Mouse (Mus musculus) forelimb bud, embryonic 11.5 days (tissue): Measurements from ENCODE around the gene Mfap1a.
"Not testable (repeated sequence)": the region's sequence is repeated elsewhere in the genome, so short reads cannot be mapped to it uniquely, and the experiment has no call there.

Experiments used
- DNase-seq: peaks from one replicate; pipeline ENCODE4 v3.0.0-alpha.2; 2012; ENCODE audit warnings: low read depth, low spot score

The Mfap1a gene

DNA sequence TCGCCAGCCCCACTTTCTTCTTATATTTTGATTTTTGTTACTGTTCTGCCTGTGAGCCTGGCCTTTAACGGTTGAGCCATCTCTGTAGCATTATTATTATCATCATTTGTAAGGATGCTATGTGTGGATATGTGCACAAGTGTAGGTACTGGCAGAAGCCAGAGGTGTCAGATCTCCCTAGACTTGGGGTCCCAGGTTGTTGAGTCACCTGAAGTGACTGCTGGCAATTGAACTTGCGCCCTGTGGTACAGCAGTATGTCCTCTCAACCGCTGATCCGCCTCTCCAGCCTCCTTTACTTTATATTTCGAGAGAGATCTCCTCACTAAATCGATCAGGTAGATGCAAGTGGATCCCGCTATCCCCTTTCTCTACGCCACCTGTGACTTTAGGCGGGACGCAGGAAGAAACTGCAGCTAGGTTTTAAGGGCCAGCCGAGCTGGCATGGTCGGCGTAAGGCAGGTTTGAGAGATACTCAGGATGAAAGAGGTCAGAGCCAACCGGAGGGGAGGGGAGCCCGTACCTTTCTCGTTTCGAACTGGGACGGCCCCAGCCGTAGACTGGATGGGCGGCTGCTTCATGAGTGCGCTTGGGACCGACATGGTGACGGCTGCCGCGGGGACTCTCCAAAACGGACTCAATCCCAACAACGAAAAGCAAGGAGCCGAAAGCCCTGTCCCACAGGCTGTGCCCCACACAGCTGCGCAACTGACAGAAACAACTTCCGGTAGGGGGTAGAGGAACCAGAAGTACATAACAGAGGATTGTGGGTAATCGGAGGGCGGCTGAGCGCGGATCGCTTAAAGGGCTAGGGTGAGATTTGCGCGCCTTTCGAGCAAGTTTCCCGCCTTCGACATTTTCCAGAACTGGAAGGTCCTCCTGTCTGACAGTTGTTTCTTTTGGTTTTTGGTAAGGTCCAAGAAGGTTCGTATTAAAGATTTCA lies at the start of gene Mfap1a, which contains the start of gene Wdr76:
Gene Mfap1a (minus strand): TSS at position 724 of the 941 bp plus-strand sequence.
Gene Wdr76 (plus strand): TSS at position 782 of the 941 bp plus-strand sequence.
- peak; percentile 89 for DNase-seq

DNA sequence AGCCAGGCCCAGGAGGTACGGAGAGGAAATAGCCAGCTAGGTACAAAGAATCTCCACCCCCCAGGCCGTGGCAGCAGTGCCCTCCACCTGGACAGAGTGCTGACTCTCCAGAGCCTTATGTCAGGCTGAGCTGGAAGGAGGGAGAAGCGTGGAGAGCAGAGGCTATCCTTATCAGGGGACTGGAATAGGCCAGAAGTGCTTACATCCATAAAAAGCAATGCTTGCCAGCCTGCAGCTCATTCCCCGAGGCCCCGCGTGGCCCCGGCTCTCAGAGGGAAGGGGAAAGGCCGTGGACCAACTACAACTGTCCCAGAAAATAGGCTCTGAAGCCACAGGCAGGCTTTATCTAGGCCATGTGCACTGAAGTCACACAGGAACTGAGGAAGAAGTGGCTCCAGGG lies 44.8 kb upstream of the Mfap1a start:
- DNase-seq: no peak

DNA sequence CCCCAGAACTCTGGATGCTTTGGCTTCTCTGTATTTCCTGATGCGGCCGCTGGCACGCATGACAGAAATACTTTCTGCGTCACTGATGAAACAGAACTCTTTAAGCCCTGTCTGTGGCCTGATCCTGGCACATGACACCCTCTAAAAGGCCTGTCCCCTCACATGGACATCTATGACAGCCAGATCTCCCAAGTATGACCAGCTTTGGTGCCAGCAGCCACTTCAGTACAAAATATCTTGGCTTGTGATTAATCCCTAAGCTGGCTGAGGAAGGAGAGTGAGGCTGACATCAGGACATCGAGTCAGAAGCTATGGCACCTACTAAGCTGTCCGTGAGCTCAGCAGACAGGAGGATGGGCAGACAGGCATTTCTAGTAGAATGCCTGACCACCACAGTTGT lies 43.2 kb upstream of the Mfap1a start:
- DNase-seq: no peak

GRCm38 (mm10) chr2:121544829-121545228 lies 38.4 kb upstream of the Mfap1a start:
- DNase-seq: no peak

DNA sequence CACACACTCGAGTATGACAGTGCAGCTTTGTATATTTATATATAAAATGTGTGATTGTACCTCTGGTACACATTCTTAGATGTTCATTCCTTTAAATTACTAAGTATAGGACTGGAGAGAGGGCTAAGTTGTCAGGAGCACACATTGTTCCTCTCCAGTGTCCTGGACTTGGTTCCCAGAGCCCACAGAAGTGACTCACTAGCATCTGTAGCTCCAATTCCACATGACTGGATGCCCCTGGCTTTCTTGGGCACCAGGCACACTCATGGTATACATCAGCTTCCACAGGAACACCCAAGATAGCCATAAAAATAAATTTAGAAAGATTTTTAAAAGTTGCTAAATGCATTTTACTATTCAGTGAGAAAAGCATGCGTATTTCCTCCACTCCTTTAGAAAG lies 18.6 kb upstream of the Mfap1a start:
- no peak for DNase-seq

DNA sequence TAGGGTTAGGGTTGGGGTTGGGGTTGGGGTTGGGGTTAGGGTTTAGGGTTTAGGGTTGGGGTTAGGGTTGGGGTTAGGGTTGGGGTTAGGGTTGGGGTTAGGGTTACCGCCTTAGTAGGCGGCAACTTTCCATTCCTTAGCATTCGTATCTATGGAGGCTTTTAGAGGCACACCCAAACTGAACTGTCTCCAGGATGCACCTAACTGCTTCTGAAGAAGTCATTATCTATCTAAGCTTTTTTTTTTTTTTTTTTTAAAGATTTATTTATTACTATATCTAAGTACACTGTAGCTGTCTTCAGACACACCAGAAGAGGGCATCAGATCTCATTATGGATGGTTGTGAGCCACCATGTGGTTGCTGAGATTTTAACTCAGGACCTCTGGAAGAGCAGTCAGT lies 16.4 kb upstream of the Mfap1a start:
- DNase-seq: not testable (repeated sequence)

DNA sequence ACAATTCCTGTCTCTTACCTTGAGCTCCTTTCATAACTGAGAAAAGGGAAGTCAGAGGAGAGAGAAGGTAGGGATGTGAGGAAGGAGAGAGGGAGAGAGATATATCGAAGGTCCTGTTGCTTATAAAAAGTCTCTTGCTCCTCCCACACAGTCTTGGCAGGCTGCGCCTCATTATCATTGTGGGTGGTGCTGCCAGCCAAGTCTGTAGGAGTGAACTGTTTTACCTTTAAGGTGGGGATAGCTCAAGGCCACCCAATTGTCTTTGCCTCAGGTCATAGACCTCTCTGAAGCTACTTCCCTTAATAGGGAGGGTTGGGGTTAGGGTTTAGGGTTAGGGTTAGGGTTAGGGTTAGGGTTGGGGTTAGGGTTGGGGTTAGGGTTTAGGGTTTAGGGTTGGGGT lies 15.5 kb upstream of the Mfap1a start:
- DNase-seq: no peak

- DNase-seq: not testable (repeated sequence)
Measured at GRCm38 (mm10) chr2:121518711-121519110, 12.2 kb upstream of the Mfap1a start.

DNA sequence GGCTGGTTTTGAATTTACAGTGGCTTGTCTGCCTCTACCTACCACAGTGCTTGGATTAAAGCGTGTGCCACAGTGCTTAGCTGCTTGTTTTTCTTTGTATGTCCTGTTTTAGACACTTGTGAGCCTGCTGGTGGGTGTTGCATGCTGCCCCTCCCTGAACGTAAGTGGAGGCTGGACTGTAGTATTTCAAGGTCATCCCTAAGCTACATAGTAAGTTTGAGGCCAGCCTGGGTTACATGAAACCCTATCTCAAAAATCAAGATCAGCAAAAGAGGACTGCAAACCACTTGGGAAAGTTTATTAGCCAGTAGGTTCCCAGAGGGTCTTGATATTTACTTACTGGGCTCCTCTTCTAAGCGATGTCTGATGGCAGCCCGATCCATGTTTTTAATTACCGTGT lies 11.6 kb upstream of the Mfap1a start:
- no peak for DNase-seq

DNA sequence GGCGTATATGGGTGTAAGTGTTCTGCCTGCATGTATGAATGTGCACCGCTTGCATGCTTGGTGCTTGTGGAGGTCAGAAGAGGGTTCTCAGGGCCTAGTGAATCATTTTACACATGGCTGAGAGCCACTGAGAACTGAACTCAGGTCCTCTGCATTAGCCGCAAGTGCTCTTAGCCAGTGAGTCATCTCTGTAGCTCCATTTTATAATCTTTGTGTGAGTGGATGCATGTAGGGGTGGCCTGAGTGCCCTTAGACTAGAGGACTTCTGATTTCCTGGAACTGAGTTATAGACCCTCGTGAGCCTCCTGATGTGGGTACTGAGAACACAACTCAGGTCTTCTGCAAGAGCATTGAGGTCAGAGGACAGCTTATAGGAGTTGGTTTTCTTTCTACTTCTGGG lies 7.7 kb upstream of the Mfap1a start:
- no peak for DNase-seq

DNA sequence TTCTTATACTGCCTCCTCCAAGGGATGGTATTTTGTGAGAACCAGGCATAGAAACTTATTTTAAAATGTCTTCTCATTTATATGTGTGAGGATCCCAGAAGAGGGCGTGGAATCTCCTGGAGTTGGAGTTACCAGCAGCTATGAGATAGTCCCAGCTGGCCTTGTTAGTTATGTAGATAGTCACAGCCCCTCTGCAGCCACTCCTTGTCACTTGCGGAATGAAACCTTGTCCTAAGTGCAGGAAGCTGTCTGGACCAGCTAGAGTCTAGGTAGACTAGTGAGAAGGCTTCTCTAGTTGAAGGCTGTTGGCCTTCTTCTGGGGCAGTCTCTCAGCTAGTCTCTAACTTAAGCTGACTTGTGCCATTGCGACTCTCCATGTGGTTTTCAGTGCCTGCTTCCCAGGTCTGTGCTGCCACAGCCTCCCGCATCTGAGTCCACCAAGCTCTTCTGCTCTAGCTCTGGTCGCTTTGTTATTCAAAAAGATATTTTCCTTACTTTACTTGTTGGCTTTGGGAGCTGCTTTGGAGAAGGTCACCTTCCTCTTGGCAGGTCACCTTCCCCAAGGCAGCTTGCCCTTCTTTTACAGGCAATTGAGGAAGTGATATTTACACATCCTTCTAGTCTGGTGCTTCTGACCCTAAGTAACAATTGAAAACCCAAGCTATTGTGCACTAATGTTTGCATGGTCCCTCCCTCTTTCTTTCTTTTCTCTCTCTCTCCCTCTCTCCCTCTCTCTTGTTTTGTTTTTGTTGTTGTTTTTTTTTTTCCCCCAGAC lies 6.7 kb upstream of the Mfap1a start:
- DNase-seq: not testable (repeated sequence)

DNA sequence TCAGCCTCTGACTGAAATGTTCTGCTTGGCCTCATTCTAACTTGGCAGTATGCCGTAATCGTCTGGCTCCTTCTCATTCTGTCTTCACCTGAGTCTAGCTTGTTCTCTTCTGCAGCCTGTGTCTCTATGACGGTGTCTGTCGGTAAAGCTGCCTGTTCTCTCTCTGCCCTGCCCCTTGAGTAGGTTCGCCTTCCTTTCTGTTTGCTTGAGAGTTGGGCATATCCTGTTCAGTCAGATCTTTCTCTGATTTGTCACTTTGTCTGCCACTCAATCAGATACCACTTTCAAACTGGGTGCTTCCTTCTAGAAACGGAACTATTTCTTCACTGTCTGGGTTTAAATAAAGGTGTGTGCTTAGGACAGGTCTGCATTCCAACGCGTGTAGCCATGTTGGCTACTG lies 4.9 kb upstream of the Mfap1a start:
- no peak for DNase-seq

DNA sequence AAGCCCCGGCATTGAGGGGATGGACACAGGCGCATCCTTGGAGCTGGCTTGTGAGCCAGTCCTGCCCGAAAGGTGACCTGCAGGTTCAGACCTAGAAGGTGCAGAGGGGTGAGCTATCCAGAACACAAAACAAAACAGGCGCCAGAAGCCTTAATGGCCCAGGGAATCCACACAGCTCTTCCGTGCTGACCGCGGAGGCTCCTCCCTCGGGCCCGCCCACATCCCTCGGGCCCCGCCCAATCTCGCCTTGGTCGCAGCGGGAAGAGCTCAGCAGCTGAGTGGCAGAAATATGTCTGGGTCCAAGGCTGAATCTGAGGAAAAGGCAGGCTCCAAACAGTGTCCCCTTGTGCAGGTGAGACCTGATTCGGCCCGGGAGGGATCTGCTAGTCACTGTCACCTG lies 3.1 kb upstream of the Mfap1a start:
- DNase-seq: peak; percentile 17

- DNase-seq: no peak
Measured at GRCm38 (mm10) chr2:121507951-121508330, 1.5 kb upstream of the Mfap1a start.

DNA sequence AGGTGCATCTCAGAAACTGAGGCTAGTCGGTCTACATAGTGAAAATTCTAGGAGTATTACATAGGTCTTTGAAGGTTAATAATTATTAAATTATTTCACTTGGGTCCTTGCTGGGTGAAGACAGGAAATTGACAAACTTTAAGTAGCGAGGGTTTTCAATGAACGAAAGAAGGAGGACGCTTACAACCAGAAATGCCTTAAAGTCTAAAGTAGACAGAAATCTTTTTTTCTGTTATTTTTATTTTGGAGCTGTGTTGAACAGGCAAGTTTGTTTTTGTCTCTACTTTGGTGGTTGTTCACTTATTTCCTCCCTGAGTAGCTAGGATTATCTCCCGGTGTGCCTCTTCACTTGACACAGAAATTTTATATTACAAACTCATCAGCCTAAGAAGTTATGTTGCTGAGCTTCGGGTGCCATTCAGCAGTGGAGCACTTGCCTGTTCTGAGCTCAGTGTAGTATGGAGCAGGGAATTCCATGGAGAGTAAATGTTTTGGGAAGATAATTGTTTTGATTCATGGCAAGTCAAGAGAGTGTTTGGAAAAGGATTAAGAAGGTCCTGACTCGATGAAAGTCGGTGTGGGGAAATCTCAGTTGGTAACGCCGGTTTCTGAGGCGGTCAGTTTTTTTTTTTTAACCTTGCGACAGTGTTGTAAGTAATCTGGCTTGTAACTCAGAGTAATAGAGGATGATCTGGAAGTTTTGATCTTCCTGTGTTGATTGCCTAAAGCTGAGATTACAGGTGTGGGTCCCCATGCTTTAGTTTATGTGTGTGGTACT lies 897 bp upstream of the Mfap1a start:
- DNase-seq: no peak

GRCm38 (mm10) chr2:121501550-121501949 lies 4.9 kb downstream of the Mfap1a start:
- DNase-seq: not testable (repeated sequence)

DNA sequence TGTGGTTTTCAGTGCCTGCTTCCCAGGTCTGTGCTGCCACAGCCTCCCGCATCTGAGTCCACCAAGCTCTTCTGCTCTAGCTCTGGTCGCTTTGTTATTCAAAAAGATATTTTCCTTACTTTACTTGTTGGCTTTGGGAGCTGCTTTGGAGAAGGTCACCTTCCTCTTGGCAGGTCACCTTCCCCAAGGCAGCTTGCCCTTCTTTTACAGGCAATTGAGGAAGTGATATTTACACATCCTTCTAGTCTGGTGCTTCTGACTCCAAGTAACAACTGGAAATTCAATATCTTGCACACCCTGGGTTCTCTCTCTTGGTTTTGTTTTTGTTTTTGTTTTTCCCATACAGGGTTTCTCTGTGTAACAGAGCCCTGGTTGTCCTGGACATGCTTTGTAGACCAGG lies 22.1 kb downstream of the Mfap1a start:
- not testable (repeated sequence) for DNase-seq

- no peak for DNase-seq
Measured at GRCm38 (mm10) chr2:121483576-121483975, 22.9 kb downstream of the Mfap1a start.

DNA sequence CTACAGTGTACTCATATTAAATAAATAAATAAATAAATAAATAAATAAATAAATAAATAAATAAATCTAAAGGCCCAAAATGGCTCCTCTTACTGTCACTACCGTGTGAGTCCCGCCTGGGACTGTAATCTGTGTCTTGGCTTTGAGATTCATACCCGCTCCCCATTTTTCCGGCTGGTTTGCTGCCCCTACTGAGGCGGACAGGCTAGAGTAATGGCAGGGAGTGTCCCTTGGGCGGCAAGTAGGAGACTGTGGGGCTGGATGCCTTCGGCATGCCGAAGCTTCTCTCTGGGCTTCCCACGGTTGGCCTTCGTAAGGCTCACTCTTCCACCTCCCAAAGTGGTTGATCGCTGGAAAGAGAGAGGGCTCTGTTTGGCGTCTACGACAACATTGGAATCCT lies 25.5 kb downstream of the Mfap1a start:
- not testable (repeated sequence) for DNase-seq

DNA sequence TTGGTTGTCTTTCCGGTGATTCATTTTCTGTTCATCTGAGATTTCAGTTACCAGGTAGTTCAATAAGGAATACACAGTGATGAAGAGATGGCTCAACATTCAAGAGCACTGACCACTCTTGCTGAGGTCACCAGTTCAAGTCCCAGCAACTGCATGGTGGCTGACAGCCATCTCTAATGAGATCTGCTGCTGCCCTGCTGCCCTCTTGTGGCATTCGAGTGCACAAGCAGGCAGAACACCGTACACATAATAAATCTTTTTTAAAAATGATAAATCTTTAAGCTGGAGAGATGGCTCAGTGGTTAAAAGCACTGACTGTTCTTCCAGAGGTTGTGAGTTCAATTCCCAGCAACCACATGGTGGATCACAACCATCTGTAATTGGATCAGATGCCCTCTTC lies 26.0 kb downstream of the Mfap1a start:
- no peak for DNase-seq

DNA sequence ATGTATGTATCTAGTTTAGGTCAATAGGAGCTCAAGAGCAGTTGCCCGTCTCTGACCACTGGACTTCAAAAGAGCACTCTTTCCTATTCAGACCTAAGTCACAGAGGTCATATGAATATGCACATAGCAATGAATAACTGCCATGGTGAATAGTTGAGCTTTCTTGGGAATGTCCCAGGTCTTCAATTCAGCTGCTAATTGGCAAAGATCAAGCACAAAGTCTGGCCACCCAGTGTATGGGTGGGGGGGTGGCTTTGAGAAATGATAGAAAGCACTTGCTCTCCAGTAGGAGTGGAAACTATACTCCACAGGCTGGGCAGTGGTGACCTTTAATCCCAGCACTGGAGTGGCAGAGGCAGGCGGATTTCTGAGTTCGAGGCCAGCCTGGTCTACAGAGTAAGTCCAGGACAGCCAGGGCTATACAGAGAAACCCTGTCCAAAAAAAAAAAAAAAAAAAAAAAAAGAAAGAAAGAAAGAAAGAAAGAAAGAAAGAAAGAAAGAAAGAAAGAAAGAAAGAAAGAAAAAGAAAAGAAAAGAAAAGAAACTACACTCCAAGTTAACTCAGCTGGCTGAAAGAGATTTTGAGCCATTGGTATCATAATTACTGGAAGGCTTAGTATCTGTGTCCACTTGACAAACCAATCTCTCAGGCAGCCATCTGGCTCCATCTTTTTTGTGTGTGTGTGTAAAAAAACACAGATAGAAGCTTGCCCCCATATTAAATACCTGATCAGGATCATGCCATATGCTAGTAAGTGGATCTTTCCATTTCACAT lies 28.8 kb downstream of the Mfap1a start:
- DNase-seq: no peak
